Mouse (Mus musculus) C2C12 (cell line): ENCODE measurements around the gene Tgfb1i1.

Experiments used
- CTCF ChIP-seq: IDR thresholded peaks from one replicate; pipeline ENCODE4 v1.5.1; 2011; ENCODE audit not compliant: control insufficient read depth, insufficient read depth, insufficient read length
- MAX ChIP-seq: IDR thresholded peaks from one replicate; pipeline ENCODE4 v1.6.1; 2011; ENCODE audit warnings: mild to moderate bottlenecking, control low read depth
- USF1 ChIP-seq: IDR thresholded peaks from one replicate; pipeline ENCODE4 v1.6.1; 2011; ENCODE audit warnings: low read depth, mild to moderate bottlenecking, control low read depth, moderate library complexity

DNA sequence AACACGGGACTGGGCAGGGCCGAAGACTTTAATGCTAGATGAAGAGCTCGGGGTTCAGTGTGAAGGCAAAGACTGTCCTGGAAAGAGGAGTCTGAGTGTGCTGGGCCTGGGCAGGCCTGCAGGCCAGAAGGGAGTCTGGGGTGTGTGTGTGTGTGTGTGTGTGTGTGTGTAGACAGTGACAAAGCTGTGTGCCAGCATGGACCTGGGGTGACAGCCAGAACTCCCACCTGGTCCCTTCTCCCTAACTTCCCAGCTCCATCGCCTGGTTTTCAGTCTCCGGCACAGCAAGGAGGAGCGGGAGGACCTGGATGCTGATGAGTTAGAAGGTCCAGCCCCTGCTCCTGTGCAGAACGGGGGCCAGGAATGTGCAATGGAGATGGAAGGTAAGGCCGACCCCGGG is 24.9 kb downstream of the Tgfb1i1 start:
- TF ChIP-seq CTCF (no peak), MAX (no peak), USF1 (no peak)
